Mouse (Mus musculus): ENCODE measurements around the gene Adap1. TPM values are rescaled to one million over a fixed set of nuclear protein-coding genes. Genes with fewer than 3 reads are reported as not detected.

The Adap1 gene
- total RNA-seq, 4 experiments from 2014 or later, result 2.1 to 4.2 (median 2.9) TPM

- DNase-seq (ENCODE audit: low spot score), result no peak
Observed at GRCm38 (mm10) chr5:139323260-139323924, 2.0 kb downstream of the Adap1 start.

DNA sequence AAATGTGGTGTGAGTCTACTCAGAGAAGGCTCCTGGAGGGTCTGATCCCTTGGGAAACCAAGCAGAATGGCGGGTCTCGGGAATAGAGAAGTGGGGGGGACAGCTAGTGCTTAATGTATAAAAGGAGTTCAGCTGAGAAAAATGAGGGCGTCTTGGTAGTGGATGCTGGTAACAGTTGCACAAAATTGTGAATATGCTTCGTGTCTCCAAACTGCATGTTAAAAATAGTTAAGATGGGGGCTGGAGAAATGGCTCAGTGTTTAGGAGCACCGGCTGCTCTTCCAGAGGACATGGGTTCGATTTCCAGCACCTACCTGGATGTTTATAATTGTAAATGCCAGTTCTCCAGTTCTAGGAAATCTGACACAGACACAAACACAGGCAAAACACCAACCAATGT lies 4.1 kb downstream of the Adap1 start:
- no peak for DNase-seq (ENCODE audit: low spot score)

GRCm38 (mm10) chr5:139320424-139320823 lies 5.0 kb downstream of the Adap1 start:
- no peak for DNase-seq (ENCODE audit: low spot score)

- no peak for DNase-seq (ENCODE audit: low spot score)
Observed at GRCm38 (mm10) chr5:139317751-139318504, 7.5 kb downstream of the Adap1 start.

DNA sequence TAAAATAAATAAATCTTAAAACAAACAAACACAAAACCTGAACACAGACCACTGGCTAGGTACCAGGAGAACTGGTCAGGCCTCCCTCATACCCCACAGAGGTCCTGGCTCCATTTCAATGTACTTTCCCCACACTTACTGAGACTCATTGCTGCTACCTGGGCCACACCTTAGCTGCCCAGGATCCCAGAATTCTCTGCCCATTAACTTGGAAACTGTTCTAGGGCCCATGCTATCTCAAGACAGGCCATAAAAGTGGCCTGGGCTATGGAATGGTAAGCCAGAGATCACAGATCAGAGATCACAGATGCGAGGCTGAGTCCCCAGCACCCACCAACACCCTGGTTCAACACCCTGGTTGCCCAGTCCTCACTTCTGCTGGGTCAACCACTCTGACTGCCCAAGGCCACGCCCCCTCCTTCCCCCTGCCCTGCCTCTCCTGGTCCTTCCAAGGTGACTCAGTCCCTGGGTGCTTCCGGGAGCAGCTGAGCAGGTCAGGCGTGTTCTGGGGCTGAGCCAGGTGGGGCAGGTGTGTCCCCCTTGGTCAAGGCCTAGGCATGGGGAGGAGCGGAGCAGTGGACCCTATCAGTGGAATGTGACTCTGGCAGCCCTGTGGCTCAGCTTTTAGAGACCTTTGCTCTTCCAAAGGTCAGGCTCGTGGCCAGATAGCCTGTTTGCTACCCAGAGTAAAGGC lies 8.3 kb downstream of the Adap1 start:
- DNase-seq (ENCODE audit: low spot score), result no peak

- DNase-seq (ENCODE audit: low spot score), result no peak
Observed at GRCm38 (mm10) chr5:139314941-139315642, 10.3 kb downstream of the Adap1 start.

- no peak for DNase-seq (ENCODE audit: low spot score)
Observed at GRCm38 (mm10) chr5:139313536-139313935, 11.9 kb downstream of the Adap1 start.

GRCm38 (mm10) chr5:139311822-139312221 lies 13.6 kb downstream of the Adap1 start:
- no peak for DNase-seq (ENCODE audit: low spot score)

GRCm38 (mm10) chr5:139310477-139310876 lies 14.9 kb downstream of the Adap1 start:
- no peak for DNase-seq (ENCODE audit: low spot score)

GRCm38 (mm10) chr5:139309946-139310345 lies 15.5 kb downstream of the Adap1 start:
- no peak for DNase-seq (ENCODE audit: low spot score)

GRCm38 (mm10) chr5:139303646-139304061 lies 21.8 kb downstream of the Adap1 start:
- DNase-seq (ENCODE audit: low spot score), result no peak

DNA sequence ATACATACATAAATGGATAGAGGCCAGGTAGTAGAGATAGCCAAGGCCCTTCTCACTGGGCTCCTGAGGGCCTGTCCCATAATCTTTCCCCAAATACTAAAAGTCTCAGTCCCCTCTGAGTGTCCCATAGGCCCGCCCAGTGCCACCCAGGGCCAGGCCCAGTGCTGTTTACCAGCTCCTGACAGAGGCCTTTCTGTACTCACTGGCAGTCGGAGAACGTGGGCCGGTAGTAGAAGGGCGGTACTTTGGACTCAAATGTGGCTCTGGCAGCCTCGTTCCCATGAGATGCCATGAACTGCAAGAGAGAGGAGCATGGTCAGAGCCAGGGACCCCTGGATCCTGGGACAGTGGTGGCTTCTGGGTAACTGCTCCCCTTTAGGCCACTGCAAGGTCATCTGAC lies 23.3 kb downstream of the Adap1 start:
- DNase-seq (ENCODE audit: low spot score), result no peak

DNA sequence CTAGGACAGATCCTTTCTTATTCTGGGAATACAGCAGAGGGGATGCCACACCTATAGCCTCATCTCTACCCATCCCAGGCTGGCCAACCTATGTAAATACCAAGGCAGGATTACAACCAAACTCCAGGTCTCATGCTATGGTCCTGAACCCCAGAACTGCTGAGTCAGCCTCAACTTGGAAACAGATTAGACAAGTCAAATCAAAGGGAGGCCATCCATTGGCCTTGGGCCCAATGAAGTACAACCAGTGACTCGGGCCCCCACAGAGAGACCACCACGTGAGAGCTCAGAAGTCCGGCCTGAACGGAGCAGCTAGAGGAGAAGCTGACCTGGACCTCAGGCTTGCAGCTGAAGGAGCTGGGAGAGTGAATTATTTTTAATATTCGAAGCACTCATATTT lies 27.7 kb downstream of the Adap1 start:
- DNase-seq (ENCODE audit: low spot score), result no peak

DNA sequence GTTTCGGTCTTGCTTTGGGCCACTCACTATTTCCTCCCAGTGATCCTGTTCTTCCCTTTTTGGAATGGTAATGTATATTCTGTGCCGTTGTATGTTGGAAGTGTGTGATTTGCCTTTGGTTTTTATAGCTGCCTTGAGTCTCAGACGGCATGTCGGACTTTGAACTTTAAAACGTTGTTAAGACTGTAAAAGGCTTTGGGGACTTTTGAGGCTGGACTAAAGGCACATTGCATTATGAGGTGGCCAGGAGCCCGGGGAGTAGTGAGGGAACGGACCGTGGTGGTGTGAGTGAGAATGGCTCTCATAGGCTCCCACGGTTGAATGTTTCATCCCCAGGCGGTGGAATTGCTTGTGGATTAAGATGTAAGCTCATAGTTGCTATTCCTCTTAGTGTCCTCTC lies 28.3 kb downstream of the Adap1 start:
- no peak for DNase-seq (ENCODE audit: low spot score)

DNA sequence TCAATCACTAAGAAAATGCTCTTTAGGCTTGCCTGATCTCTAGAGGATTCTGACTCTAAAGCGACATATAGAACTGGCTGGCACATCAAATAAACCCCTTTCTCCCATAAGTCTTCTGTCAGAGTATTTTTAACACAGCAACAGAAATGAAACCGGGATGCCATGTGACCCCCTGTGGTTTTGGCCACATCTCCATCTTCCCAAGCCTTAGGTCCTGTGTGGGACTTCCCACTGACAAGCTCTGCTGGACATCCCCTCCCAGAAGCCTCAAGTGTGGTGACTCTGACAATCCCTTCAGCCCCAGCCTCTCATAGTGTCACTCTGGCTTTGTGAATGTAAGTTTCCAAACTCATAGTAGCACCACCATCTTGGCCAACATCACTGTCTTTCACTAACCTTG lies 31.3 kb downstream of the Adap1 start:
- no peak for DNase-seq (ENCODE audit: low spot score)

- no peak for DNase-seq (ENCODE audit: low spot score)
Observed at GRCm38 (mm10) chr5:139291811-139292560, 33.4 kb downstream of the Adap1 start.

DNA sequence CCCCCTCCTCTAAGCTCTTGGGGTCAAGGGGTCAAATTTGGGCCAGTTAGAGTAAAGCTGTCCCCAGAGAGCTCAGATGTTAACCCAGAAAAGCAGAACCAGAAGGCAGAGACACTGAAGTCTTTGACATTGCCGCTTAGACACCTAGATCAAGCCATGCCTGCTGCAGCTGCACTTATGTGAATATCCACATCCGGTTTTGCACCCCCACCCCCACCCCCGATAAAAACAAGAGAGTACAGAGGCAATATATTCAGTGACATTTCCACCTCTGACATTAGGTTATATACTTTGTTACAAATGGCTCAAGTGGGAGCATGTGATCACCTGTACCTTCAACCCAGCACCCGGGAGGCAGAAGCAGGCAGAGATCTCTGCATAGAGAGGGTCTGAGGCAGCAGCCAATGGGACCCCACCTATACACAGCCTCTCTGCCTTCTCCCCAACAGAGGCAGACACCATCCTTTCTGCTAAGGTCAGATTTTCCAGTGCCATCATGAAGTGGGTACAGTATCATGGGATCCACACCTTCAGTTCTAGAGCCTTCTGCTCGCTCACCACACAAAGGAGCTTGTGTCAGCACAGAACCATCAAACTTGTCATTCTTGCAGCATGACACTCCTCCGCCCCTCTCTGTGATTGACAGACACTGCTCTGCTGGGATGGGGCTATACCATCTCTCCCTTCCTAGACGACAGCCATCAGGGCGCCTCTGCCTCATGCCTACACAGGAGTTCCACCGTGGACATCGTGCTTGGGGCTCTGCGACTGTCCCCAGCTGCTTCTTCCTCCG lies 34.8 kb downstream of the Adap1 start:
- DNase-seq (ENCODE audit: low spot score), result no peak

- no peak for DNase-seq (ENCODE audit: low spot score)
Observed at GRCm38 (mm10) chr5:139288591-139288990, 36.8 kb downstream of the Adap1 start.

- DNase-seq (ENCODE audit: low spot score), result no peak
Observed at GRCm38 (mm10) chr5:139287787-139288186, 37.6 kb downstream of the Adap1 start.

DNA sequence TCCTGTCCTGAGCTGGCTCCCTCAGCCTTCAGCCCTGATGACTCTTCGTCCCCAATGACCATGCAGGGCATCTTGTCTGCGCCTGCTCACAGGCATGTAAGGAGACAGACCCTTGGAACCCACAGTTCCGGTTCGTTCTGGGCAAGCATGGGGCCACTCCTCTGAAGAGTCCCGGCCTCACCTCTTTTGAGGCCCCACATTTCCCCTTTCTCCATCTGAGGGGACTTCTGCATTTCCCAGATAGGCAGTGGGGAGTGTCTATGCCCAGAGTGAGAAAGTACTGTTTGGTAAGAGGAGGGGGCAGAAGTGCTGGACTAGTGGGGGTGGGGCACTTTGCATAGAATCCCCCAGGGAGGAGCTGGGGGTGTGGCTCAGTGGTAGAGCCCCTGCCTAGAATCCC lies 38.3 kb downstream of the Adap1 start:
- DNase-seq (ENCODE audit: low spot score), result no peak

All from heart, adult 8-10 months (tissue).